Mouse (Mus musculus) bone marrow, adult 2 months (tissue): ENCODE measurements around the gene Stkld1. TPM values are rescaled to one million over a fixed set of nuclear protein-coding genes. Genes with fewer than 3 reads are reported as not detected.
A peak's percentile ranks its signal among the peaks of the same experiment; 100 is the strongest.

Experiments
- H3K27ac ChIP-seq: fragments of 200-500 bp; 2 replicates; pipeline ENCODE4 v1.5.1; 2012; ENCODE audit warnings: low read depth, mild to moderate bottlenecking, control low read depth, inconsistent platforms, low read length; ENCODE audit not compliant: control insufficient read depth, poor library complexity, insufficient read depth
- H3K4me1 ChIP-seq: fragments of 200-500 bp; 2 replicates; pipeline ENCODE4 v1.6.1; 2011; ENCODE audit warnings: low read length; ENCODE audit not compliant: control insufficient read depth, insufficient read depth
- H3K4me3 ChIP-seq: fragments of 200-500 bp; replicated peaks from 2 replicates; pipeline ENCODE3; 2011; ENCODE audit warnings: mild to moderate bottlenecking, low read depth, low read length, control low read depth; ENCODE audit not compliant: control insufficient read depth
- CTCF ChIP-seq: fragments of 200-500 bp; IDR thresholded peaks from 2 replicates; pipeline ENCODE4 v1.5.1; 2011; ENCODE audit warnings: low read length, control low read depth; ENCODE audit not compliant: control insufficient read depth, insufficient read depth
- POLR2A ChIP-seq: fragments of 200-500 bp; IDR thresholded peaks from 2 replicates; pipeline ENCODE4 v1.6.1; 2011; ENCODE audit warnings: low read depth, mild to moderate bottlenecking, control low read depth, low read length, borderline replicate concordance; ENCODE audit not compliant: control insufficient read depth
- WGBS: fragments of 180-500 bp; shearing (Covaris S2); methylation state at CpG from one replicate; pipeline ENCODE4 v1.1.7; 2018; 5-methylcytosine and 5-hydroxymethylcytosine counted together
- polyA plus RNA-seq: library from polyadenylated mRNA; stranded (reverse); fragments of >200 nt; gene quantifications from 2 replicates; pipeline ENCODE4 v1.2.4, GENCODE M21; 2011; ENCODE audit warnings: low replicate concordance; ENCODE audit not compliant: missing spikeins, insufficient read depth, insufficient read length

Gene Stkld1
- polyA plus RNA-seq, 1 experiment, result 0.70 TPM

DNA sequence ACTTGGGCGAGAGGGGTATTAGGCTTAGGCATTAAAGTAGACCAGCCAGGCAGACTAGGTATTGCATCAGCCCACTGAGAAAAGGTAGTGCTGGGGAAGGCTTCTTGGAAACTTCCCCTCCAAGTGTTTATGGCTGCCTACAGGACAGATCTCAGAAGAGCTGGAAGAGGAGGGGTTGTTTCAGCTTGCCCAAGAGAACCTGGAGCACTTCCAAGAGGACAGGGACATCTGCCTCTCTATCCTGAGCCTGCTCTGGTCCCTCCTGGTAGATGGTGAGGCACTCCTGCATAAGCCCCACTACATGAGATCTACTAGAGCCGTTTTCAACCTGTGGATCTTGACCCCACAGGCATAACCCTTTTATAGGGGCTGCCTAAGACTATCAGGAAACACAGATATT, 16.6 kb downstream of the Stkld1 start:
- H3K27ac ChIP-seq, result no peak overlapping the region
- WGBS, result 81% methylated on average over 2 of the region's 2 CpGs
- TF ChIP-seq POLR2A, result no peak
- TF ChIP-seq CTCF, result no peak
- no peaks in the 10 kb centered on the region for H3K4me1 ChIP-seq
- no peak overlapping the region for H3K4me3 ChIP-seq

DNA sequence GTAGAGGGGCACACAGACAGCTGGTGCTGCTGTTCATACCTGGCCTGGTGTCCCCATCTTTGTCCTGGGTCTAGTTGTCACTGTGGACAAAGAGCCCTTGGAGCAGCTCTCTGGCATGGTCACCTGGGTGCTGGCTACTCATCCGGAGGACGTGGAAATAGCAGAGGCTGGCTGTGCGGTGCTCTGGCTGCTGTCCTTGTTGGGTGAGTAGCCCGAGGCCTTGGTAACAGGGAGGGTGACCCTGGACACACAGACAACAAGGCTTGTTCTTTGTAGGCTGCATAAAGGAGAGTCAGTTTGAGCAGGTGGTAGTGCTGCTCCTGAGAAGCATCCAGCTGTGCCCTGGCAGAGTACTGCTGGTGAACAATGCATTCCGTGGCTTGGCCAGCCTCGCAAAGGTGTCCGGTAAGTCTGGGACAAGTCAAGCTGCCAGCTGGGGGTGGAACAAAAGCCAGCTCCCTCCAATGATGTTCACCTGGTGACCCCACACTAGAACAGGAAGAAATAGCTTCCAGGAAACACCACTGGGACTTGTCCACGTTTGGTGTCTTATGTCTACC, 17.6 kb downstream of the Stkld1 start:
- TF ChIP-seq CTCF (no peak), POLR2A (no peak)
- Histone ChIP-seq H3K4me3 (no peak overlapping the region), H3K27ac (no peak overlapping the region), H3K4me1 (no peaks in the 10 kb centered on the region)
- WGBS, result 89% methylated on average over 8 of the region's 8 CpGs

DNA sequence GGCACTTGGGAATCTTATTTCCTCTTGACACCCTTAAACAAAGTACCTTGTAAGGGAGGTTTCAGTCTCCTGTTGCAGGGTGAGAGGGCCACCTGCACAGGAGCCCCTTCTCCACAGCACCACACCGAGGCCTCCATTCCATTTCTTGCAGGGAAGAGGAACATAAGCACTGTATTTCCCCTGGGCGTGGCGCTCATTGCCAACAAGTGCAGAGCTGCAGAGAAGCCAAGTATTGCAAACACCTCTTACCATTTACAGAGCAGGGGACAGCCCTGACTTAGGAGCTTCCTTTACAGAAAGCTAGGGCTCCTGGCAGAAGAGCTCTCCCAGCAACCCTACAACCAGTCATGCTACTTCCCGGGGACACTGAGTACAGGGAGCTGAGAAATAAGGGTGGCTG, 18.3 kb downstream of the Stkld1 start:
- TF ChIP-seq POLR2A (no peak), CTCF (no peak)
- Histone ChIP-seq H3K4me1 (no peaks in the 10 kb centered on the region), H3K27ac (no peak overlapping the region), H3K4me3 (no peak overlapping the region)
- WGBS, result 72% methylated on average over 4 of the region's 4 CpGs

- no peak for TF ChIP-seq CTCF
- no peak for TF ChIP-seq POLR2A
- Histone ChIP-seq H3K4me1 (no peaks in the 10 kb centered on the region), H3K27ac (no peak overlapping the region), H3K4me3 (no peak overlapping the region)
- WGBS, result 92% methylated on average over 8 of the region's 8 CpGs
These were observed 19.0 kb downstream of the Stkld1 start for GRCm38 (mm10) chr2:26952866-26953265.

- 74% methylated on average over 2 of the region's 2 CpGs for WGBS
- H3K27ac ChIP-seq, result no peak overlapping the region
- no peak for TF ChIP-seq CTCF
- TF ChIP-seq POLR2A, result no peak
- H3K4me3 ChIP-seq, result no peak overlapping the region
- H3K4me1 ChIP-seq, result no peaks in the 10 kb centered on the region
These were observed 21.0 kb downstream of the Stkld1 start for GRCm38 (mm10) chr2:26954735-26955395.

DNA sequence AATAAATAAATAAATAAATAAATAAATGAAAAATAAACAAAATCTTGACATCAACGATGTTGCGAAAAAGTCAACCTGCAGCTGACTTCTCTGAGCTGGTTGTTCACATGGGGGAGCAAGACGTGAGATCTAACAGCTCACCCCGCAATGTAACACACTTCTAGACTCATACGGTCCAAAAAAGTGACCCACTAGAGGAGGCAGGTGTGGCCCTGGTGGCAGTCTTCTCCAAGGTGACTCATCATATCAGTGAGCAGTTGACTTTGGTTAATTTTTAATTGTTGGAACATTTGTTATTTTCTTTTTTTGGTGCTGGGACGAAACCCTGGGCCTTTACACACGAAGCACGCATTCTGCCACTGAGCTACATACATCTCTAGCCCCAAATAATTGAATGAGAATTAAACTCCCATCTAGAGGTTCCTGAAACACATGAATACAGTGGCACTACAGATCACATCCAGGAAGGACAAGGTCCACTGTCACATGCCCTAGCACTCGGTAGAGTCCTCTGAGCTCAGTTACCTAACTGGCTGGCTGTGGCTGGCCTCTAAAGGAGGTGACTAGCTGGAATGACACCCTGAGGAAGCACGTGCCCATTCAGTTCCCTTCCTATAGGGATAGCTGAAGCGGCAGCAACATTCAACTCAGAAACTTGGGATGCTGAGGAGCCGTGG, 23.1 kb downstream of the Stkld1 start:
- H3K27ac ChIP-seq, result no peak overlapping the region
- no peaks in the 10 kb centered on the region for H3K4me1 ChIP-seq
- no peak overlapping the region for H3K4me3 ChIP-seq
- no peak for TF ChIP-seq POLR2A
- 89% methylated on average over 12 of the region's 12 CpGs for WGBS

GRCm38 (mm10) chr2:26957488-26957859, 23.6 kb downstream of the Stkld1 start:
- H3K27ac ChIP-seq, result no peak overlapping the region
- WGBS, result 89% methylated on average over 2 of the region's 2 CpGs

GRCm38 (mm10) chr2:26960756-26961155, 26.9 kb downstream of the Stkld1 start:
- Histone ChIP-seq H3K4me1 (no peaks in the 10 kb centered on the region; the same call in 1 of the 2 replicates), H3K27ac (no peak overlapping the region), H3K4me3 (no peak overlapping the region)
- TF ChIP-seq POLR2A (no peak), CTCF (peak; percentile 20; the same call in 1 of the 2 replicates)
- 77% methylated on average over 4 of the region's 4 CpGs for WGBS

More at GRCm38 (mm10) chr2:26957488-26957859, 23.6 kb downstream of the Stkld1 start:
- Histone ChIP-seq H3K4me3 (no peak overlapping the region), H3K4me1 (no peaks in the 10 kb centered on the region)
- TF ChIP-seq CTCF, result no peak
- TF ChIP-seq POLR2A, result no peak
